Mouse (Mus musculus) MEL (cell line): ENCODE measurements around the gene Zfp383. TPM values are rescaled to one million over a fixed set of nuclear protein-coding genes. Genes with fewer than 3 reads are reported as not detected.
A peak's percentile ranks its signal among the peaks of the same experiment; 100 is the strongest.

Source experiments
- DNase-seq: peaks from one replicate; pipeline ENCODE4 v3.0.0; 2011; ENCODE audit warnings: low read depth, low spot score
- H3K27ac ChIP-seq: 2 replicates; pipeline ENCODE4 v1.5.1; 2012; ENCODE audit warnings: low read depth, mild to moderate bottlenecking, control low read depth, low read length, moderate library complexity; ENCODE audit not compliant: control insufficient read depth
- H3K27me3 ChIP-seq, 2 experiments: fragments of 150-350 bp in 1 of 2; sonication (generic) in 1 of 2; 2 replicates each; pipeline ENCODE4 v1.6.1; 2012; ENCODE audit warnings: low read length in 2 of 2, mild to moderate bottlenecking in 2 of 2, improper control_type of control experiment in 1 of 2, moderate library complexity in 1 of 2; ENCODE audit not compliant: insufficient read depth in 2 of 2, control insufficient read depth in 1 of 2
- H3K36me3 ChIP-seq, 2 experiments: 2 replicates each; pipeline ENCODE4 v1.6.1; 2012 to 2014; ENCODE audit warnings: low read length in 2 of 2, improper control_type of control experiment in 1 of 2, inconsistent platforms in 1 of 2, mild to moderate bottlenecking in 1 of 2; ENCODE audit not compliant: insufficient read depth in 2 of 2, control insufficient read depth in 1 of 2
- H3K4me1 ChIP-seq, 2 experiments: fragments of 150-350 bp in 1 of 2; sonication (generic) in 1 of 2; 2 replicates each; pipeline ENCODE4 v1.6.1; 2012; ENCODE audit warnings: low read length in 2 of 2, improper control_type of control experiment in 1 of 2, mild to moderate bottlenecking in 1 of 2; ENCODE audit not compliant: insufficient read depth in 2 of 2, control insufficient read depth in 1 of 2
- H3K4me3 ChIP-seq, 2 experiments: fragments of 150-350 bp in 1 of 2; sonication (generic) in 1 of 2; 2 replicates each; pipeline ENCODE4 v1.5.1; 2012; ENCODE audit warnings: low read depth in 2 of 2, low read length in 2 of 2, mild to moderate bottlenecking in 2 of 2, moderate library complexity in 2 of 2, control low read depth in 1 of 2, improper control_type of control experiment in 1 of 2; ENCODE audit not compliant: control insufficient read depth in 1 of 2, insufficient read depth in 1 of 2
- H3K79me2 ChIP-seq: 2 replicates; pipeline ENCODE4 v1.6.1; 2012; ENCODE audit warnings: mild to moderate bottlenecking, low read length, moderate library complexity; ENCODE audit not compliant: control insufficient read depth, poor library complexity, insufficient read depth
- H3K9ac ChIP-seq: 2 replicates; pipeline ENCODE4 v1.6.1; 2012; ENCODE audit warnings: low read depth, mild to moderate bottlenecking, control low read depth, low read length, moderate library complexity; ENCODE audit not compliant: control insufficient read depth, poor library complexity, severe bottlenecking
- H3K9me3 ChIP-seq: fragments of 150-350 bp; sonication (generic); replicated peaks from 2 replicates; pipeline ENCODE4 v1.6.1; 2012; ENCODE audit warnings: mild to moderate bottlenecking, low read length, improper control_type of control experiment, moderate library complexity; ENCODE audit not compliant: insufficient read depth
- CTCF ChIP-seq, 3 experiments: IDR thresholded peaks in 2 of 3; conservative IDR thresholded peaks in 1 of 3; 2 replicates each; pipeline ENCODE4 v1.5.1; 2011 to 2012; ENCODE audit warnings: low read length in 3 of 3, low read depth in 2 of 3, mild to moderate bottlenecking in 2 of 3, improper control_type of control experiment in 1 of 3, inconsistent platforms in 1 of 3, mixed read lengths in 1 of 3, moderate library complexity in 1 of 3; ENCODE audit not compliant: control insufficient read depth in 1 of 3, insufficient read depth in 1 of 3, poor library complexity in 1 of 3, severe bottlenecking in 1 of 3
- ELF1 ChIP-seq: IDR thresholded peaks from 2 replicates; pipeline ENCODE4 v1.6.1; 2014; ENCODE audit warnings: low read depth, mild to moderate bottlenecking, inconsistent platforms, low read length, improper control_type of control experiment, moderate library complexity
- ETS1 ChIP-seq: IDR thresholded peaks from 2 replicates; pipeline ENCODE4 v1.6.1; 2012; ENCODE audit warnings: low read depth, mild to moderate bottlenecking, inconsistent platforms, low read length, improper control_type of control experiment, moderate library complexity
- GATA1 ChIP-seq: IDR thresholded peaks from 2 replicates; pipeline ENCODE4 v1.6.1; 2011; ENCODE audit warnings: low read depth, low read length, improper control_type of control experiment
- HCFC1 ChIP-seq: IDR thresholded peaks from 2 replicates; pipeline ENCODE4 v1.6.1; 2012; ENCODE audit warnings: low read depth, mild to moderate bottlenecking, inconsistent platforms, low read length, improper control_type of control experiment, moderate library complexity
- KAT2A ChIP-seq: conservative IDR thresholded peaks from 2 replicates; pipeline ENCODE4 v1.6.1; 2012; ENCODE audit warnings: low read depth, low read length, improper control_type of control experiment, inconsistent platforms
- MAX ChIP-seq: IDR thresholded peaks from 2 replicates; pipeline ENCODE4 v1.6.1; 2011; ENCODE audit warnings: low read length, improper control_type of control experiment
- MAZ ChIP-seq: IDR thresholded peaks from 2 replicates; pipeline ENCODE4 v1.6.1; 2012; ENCODE audit warnings: low read depth, mild to moderate bottlenecking, inconsistent platforms, low read length, improper control_type of control experiment
- MEF2A ChIP-seq: IDR thresholded peaks from 2 replicates; pipeline ENCODE4 v1.6.1; 2014; ENCODE audit warnings: low read depth, mild to moderate bottlenecking, inconsistent platforms, low read length, improper control_type of control experiment; ENCODE audit not compliant: poor library complexity, insufficient replicate concordance, severe bottlenecking; ENCODE audit errors: extremely low read depth
- MXI1 ChIP-seq: IDR thresholded peaks from 2 replicates; pipeline ENCODE4 v1.6.1; 2011; ENCODE audit warnings: mild to moderate bottlenecking, low read depth, low read length, improper control_type of control experiment
- MYC ChIP-seq: IDR thresholded peaks from 2 replicates; pipeline ENCODE4 v1.6.1; 2011; ENCODE audit warnings: low read depth, mild to moderate bottlenecking, low read length, improper control_type of control experiment, moderate library complexity
- NELFE ChIP-seq: IDR thresholded peaks from 2 replicates; pipeline ENCODE4 v1.6.1; 2011; ENCODE audit warnings: low read depth, low read length, improper control_type of control experiment
- NRF1 ChIP-seq: IDR thresholded peaks from 2 replicates; pipeline ENCODE4 v1.6.1; 2014; ENCODE audit warnings: low read depth, mild to moderate bottlenecking, inconsistent platforms, low read length, improper control_type of control experiment, moderate library complexity; ENCODE audit not compliant: poor library complexity, insufficient read depth, severe bottlenecking
- POLR2A ChIP-seq, 2 experiments: IDR thresholded peaks; 2 replicates each; pipeline ENCODE4 v1.6.1; 2011 to 2012; ENCODE audit warnings: low read length in 2 of 2, mild to moderate bottlenecking in 2 of 2, control low read depth in 1 of 2, improper control_type of control experiment in 1 of 2, low read depth in 1 of 2, moderate library complexity in 1 of 2; ENCODE audit not compliant: control insufficient read depth in 1 of 2, insufficient read depth in 1 of 2, poor library complexity in 1 of 2
- POLR2AphosphoS2 ChIP-seq: IDR thresholded peaks from 2 replicates; pipeline ENCODE4 v1.6.1; 2011; ENCODE audit warnings: low read length, improper control_type of control experiment
- RAD21 ChIP-seq: IDR thresholded peaks from 2 replicates; pipeline ENCODE4 v1.6.1; 2011; ENCODE audit warnings: mild to moderate bottlenecking, low read depth, low read length, improper control_type of control experiment
- SIN3A ChIP-seq: IDR thresholded peaks from 2 replicates; pipeline ENCODE4 v1.6.1; 2012; ENCODE audit warnings: low read length, improper control_type of control experiment, inconsistent platforms
- TBP ChIP-seq: IDR thresholded peaks from 2 replicates; pipeline ENCODE4 v1.8.0; 2011; ENCODE audit warnings: low read depth, low read length, improper control_type of control experiment
- ZC3H11A ChIP-seq: IDR thresholded peaks from 2 replicates; pipeline ENCODE4 v1.6.1; 2012; ENCODE audit warnings: low read depth, mild to moderate bottlenecking, inconsistent platforms, low read length, improper control_type of control experiment
- ZNF384 ChIP-seq: IDR thresholded peaks from 2 replicates; pipeline ENCODE4 v1.6.1; 2012; ENCODE audit warnings: low read depth, mild to moderate bottlenecking, inconsistent platforms, low read length, improper control_type of control experiment
- polyA plus RNA-seq, 2 experiments: library from polyadenylated mRNA; stranded (reverse) in 1 of 2; unstranded in 1 of 2; fragments of >175 nt in 1 of 2; fragments of >200 nt in 1 of 2; gene quantifications; 2 replicates each; pipeline versions ENCODE4 v1.2.1 to v1.2.4; 2012; ENCODE audit warnings: low replicate concordance in 2 of 2, low read depth in 1 of 2; ENCODE audit not compliant: insufficient read length in 2 of 2, insufficient read depth in 1 of 2, missing spikeins in 1 of 2
- total RNA-seq: library from RNA; depleted of rRNA; stranded (reverse); fragments of 300-350 nt; gene quantifications from 2 replicates; pipeline ENCODE4 v1.2.3, GENCODE M21; 2012

The Zfp383 gene
- total and polyA plus RNA-seq, 3 experiments = 0.89 to 1.4 TPM; not detected in 1

DNA sequence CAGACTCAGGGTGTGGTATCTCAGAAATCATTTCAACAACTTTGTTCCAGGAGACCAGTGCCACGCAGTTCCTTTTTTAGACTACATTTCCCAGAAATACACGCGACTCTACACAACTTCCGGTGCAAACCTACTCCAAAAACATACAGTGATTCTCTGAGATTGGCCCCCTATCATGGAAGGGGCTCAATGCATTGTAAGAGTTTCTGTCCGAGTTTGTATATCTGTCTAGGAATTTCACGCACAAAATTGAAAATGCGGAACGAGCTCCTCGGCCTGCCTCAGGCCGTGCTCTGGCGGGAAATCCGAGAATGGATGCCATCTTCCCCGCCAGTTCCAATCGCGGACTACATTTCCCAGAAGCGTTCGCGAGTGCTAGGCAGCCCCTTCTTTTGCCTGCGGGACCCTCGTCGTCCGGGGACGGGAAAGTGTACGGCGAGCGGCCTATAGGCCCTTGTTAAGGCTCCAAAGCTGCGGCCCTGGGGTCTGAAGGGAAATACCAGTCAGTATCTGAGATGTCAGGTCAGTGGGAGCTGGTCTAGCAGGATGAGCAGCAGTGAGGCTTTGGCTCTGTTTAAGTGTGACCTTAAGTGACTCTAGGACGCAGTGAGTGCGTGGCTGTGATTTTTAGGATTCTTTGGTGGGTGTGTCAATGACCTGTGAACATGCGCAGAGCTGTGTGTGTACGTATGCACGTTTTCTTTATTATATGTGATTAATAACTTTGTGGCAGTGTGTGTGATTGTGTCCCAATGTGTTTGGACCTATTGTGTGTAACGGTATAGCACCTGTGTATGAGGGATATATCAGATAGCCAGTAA lies at the start of gene Zfp383 (continued):
- peak; percentile 65 for TF ChIP-seq NRF1
- TF ChIP-seq MEF2A = no peak
- TF ChIP-seq RAD21 = no peak
- TF ChIP-seq CTCF (IDR thresholded peaks at IDR 0.05 in 2 of 3, conservative IDR thresholded peaks at IDR 0.05 in 1 of 3; ENCODE audit: control insufficient read depth in 1 of 3, insufficient read depth in 1 of 3, low read depth in 2 of 3, low read length in 3 of 3, poor library complexity in 1 of 3, severe bottlenecking in 1 of 3) = no peak

DNA sequence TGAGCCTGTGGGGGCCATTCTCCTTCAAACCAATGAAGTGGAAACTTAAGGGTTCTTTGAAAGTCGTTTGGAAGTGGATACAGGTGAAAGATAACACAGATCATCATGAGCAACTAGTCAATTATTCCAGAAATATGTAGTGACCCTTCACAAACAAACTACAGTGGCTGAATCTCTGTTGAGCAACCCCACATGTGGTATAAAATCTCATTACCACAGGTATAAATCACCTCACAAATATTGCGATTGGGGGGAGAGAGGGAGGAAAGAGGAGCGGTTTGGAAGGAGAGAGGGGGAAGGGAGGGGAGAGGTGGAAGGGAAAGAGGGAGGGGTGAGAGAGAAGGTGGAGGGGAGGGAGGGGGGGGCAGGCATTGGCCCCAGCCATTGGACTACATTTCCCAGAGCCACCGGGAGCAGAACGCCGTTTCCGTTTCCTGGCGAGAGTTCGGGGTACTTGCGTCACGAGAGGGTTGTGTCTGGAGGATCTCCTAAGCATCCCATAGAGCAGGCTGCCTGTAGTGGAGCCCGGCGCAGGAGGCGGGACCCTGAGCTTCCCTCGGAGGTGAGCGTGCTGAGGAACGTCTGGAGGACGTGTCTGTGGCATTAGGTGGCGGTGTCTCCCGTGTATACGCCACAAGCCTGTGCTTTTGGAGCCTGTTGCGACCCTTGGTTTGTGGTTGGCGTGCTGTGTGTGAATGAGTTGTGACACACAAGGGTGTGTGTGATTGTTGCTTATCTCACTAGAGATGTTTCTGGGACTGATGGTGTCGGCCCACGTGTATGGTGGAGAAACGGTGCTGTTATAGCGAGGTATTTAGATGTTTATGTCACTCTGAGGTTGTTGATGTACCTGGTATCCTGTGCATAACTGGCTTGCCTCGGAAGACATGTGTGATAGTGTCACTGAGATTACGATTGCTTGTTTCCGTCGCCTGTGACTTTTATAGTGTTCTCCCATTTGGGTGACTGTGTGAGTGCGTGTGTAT lies 48.2 kb upstream of the Zfp383 start, which contains the start of gene Zfp420:
Gene Zfp420, plus strand, starts transcription at position 448 of the 986 bp plus-strand sequence.
- peak; percentile 94 for DNase-seq
- peaks cover 0 to 5% of the 10 kb centered on the region in 2 experiments; a peak in 2 of 4 replicates for H3K36me3 ChIP-seq
- peak; percentile 69; the same call in 1 of the 2 replicates for TF ChIP-seq MAZ
- peak; percentile 60; the same call in 1 of the 2 replicates for TF ChIP-seq MAX
- no peak for TF ChIP-seq ETS1
- TF ChIP-seq MYC = peak; percentile 51; the same call in 1 of the 2 replicates
- TF ChIP-seq KAT2A = peak; percentile 78
- TF ChIP-seq ELF1 = peak; percentile 55
- TF ChIP-seq NRF1 = 0 out of 2 replicates have a peak, but pooled peaks have one; percentile 45
- TF ChIP-seq ZNF384 = no peak
- TF ChIP-seq ZC3H11A = no peak
- 0 out of 2 replicates have a peak, but pooled peaks have one; percentile 4 for TF ChIP-seq GATA1
- TF ChIP-seq POLR2A (IDR thresholded peaks at IDR 0.05; ENCODE audit: control insufficient read depth in 1 of 2, insufficient read depth in 1 of 2, low read depth in 1 of 2, low read length in 2 of 2, poor library complexity in 1 of 2) = peak; percentile 58 to 75; a peak in 3 of 4 replicates
- peak; percentile 74 for TF ChIP-seq SIN3A
- TF ChIP-seq HCFC1 = peak; percentile 92
- peak; percentile 41; the same call in 1 of the 2 replicates for TF ChIP-seq NELFE
- TF ChIP-seq MXI1 = peak; percentile 94
- 0 out of 2 replicates have a peak, but pooled peaks have one; percentile 29 for TF ChIP-seq TBP
- no peak for TF ChIP-seq POLR2AphosphoS2
- peaks cover 0 to 3% of the 10 kb centered on the region in 2 experiments; a peak in 1 of 4 replicates for H3K4me1 ChIP-seq
- H3K9me3 ChIP-seq = no peaks in the 10 kb centered on the region
- peak within 1 kb of the TSS; percentile 27 for H3K27ac ChIP-seq
- peak within 1 kb of the TSS; percentile 51 to 74 for H3K4me3 ChIP-seq
- no peaks in the 10 kb centered on the region for H3K27me3 ChIP-seq
- H3K79me2 ChIP-seq = peaks cover 2% of the 10 kb centered on the region; the same call in 1 of the 2 replicates
- peak within 1 kb of the TSS; percentile 52 for H3K9ac ChIP-seq
